ENCODE assay signal across 15 mouse cellular contexts in the genomic region with DNA sequence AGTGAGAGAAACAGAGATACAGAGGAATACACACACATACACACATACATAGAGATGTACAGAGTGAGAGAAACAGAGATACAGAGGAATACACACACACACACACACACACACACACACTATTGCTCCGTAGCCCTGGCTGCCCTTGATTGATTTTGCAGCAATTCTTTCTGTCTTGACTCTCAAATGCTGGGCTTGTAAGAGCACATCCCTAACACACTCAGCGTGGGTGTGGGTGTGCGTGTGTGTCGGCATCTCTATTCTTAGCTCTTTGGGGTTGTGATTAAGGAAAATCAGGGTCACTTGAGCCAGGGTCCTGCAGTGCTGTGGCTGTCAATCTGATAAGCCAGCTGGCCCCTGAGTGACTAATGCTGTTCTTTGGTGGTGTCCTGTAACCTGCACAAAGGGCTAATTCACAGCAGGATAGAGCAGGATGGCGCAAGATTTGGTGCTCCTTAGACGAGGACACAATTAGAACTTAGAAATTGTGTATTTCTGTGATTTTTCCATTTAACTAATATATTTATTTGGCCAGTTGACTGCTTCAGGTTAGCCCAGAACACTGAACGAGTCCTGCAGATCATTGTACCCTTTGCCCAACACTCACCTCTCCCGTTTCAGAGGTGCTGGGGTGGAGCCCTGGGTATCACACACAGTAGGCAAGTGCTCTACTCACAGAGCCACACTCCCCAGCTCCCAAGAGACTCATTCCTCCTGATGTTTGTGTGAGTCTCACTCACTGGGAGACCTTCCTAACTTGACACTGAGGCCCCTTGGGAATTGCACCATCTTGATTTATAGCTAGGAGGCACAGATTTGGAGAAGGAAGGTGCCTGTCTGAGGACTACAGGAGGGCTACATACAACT. TPM values are rescaled to one million over a fixed set of nuclear protein-coding genes. Genes with fewer than 3 reads are reported as not detected.
DNase-seq lines count a peak whose midpoint lies in the region; ATAC-seq lines count a peak whose summit lies in the region.
"Had no signal": no experiment of that assay in that cellular context is flagged by ENCODE, and none has a peak within 500 bp of the region (broad histone marks: within the 10 kb centered on the region; RNA-seq: fewer than 3 reads in every experiment).

No protein-coding gene starts in this region.

- no peak overlapping the region; the same call in 1 of the 2 replicates for H3K4me2 ChIP-seq in heart, embryonic 14.5 days (ENCODE audit: low read length)
- no peak overlapping the region for H3K4me2 ChIP-seq in neural tube, embryonic 12.5 days (replicated peaks)
- H3K4me2 ChIP-seq in neural tube, embryonic 13.5 days, result no peak overlapping the region
- H3K4me2 ChIP-seq: limb, embryonic 12.5 days; lung, embryonic 14.5 days had no signal

- H3K9ac ChIP-seq in heart, embryonic 14.5 days (ENCODE audit: low read length), result peak overlapping the region; percentile 46; the same call in 1 of the 2 replicates
- 0 out of 2 replicates have a peak overlapping the region, but pooled peaks have one; percentile 3 for H3K9ac ChIP-seq in neural tube, embryonic 12.5 days
- peak overlapping the region; percentile 42; the same call in 1 of the 2 replicates for H3K9ac ChIP-seq in neural tube, embryonic 13.5 days
- H3K9ac ChIP-seq: limb, embryonic 12.5 days had no signal

- peak; percentile 62 to 63 for DNase-seq in cerebellum, postnatal 14 days
- DNase-seq in cerebellum, adult 18-20 months, result no peak
- no peak for DNase-seq in heart, postnatal 10 days
- DNase-seq in neural tube, embryonic 10.5 days (ENCODE audit: extremely low spot score, low spot score), result no peak
- no peak for DNase-seq in adrenal gland, postnatal 25 days
- DNase-seq: heart, postnatal 36 days; kidney, adult 18-20 months; kidney, postnatal 36 days; layer of hippocampus, postnatal 36 days; lung, embryonic 14.5 days had no signal

- no peaks in the 10 kb centered on the region for H3K36me3 ChIP-seq in heart, embryonic 14.5 days (ENCODE audit: control insufficient read depth, insufficient read depth, low read length)
- no peaks in the 10 kb centered on the region for H3K36me3 ChIP-seq in neural tube, embryonic 12.5 days
- H3K36me3 ChIP-seq in neural tube, embryonic 13.5 days, result no peaks in the 10 kb centered on the region
- H3K36me3 ChIP-seq: limb, embryonic 12.5 days had no signal

- H3K27me3 ChIP-seq in heart, embryonic 14.5 days (ENCODE audit: control insufficient read depth, insufficient read depth, low read length), result no peaks in the 10 kb centered on the region
- no peaks in the 10 kb centered on the region for H3K27me3 ChIP-seq in neural tube, embryonic 12.5 days (replicated peaks)
- H3K27me3 ChIP-seq in neural tube, embryonic 13.5 days, result no peaks in the 10 kb centered on the region
- H3K27me3 ChIP-seq: limb, embryonic 12.5 days had no signal

- H3K27ac ChIP-seq in heart, embryonic 14.5 days (replicated peaks in 1 of 2; ENCODE audit: control insufficient read depth in 1 of 2, insufficient read depth in 1 of 2, low read depth in 2 of 2, low read length in 2 of 2), result no peak overlapping the region; a peak in 2 of 4 replicates
- H3K27ac ChIP-seq in neural tube, embryonic 12.5 days, result no peak overlapping the region
- peak overlapping the region; percentile 68 for H3K27ac ChIP-seq in neural tube, embryonic 13.5 days (replicated peaks)
- H3K27ac ChIP-seq: limb, embryonic 12.5 days had no signal

- no peak for ATAC-seq in heart, embryonic 14.5 days (ENCODE audit: insufficient number of reproducible peaks, insufficient read depth, low FRiP score, low read depth)
- ATAC-seq in neural tube, embryonic 12.5 days (ENCODE audit: low FRiP score, low read depth), result no peak
- ATAC-seq in neural tube, embryonic 13.5 days (ENCODE audit: low read depth), result no peak

- intact Hi-C loops in heart, postnatal 10 days (cut with DNase I), result no loop called here

- H3K9me3 ChIP-seq in heart, embryonic 14.5 days (ENCODE audit: control insufficient read depth, low read length), result no peaks in the 10 kb centered on the region
- no peaks in the 10 kb centered on the region for H3K9me3 ChIP-seq in neural tube, embryonic 12.5 days
- no peaks in the 10 kb centered on the region for H3K9me3 ChIP-seq in neural tube, embryonic 13.5 days
- H3K9me3 ChIP-seq: limb, embryonic 12.5 days; megakaryocyte, embryonic 14.5 days had no signal

- H3K4me3 ChIP-seq in heart, embryonic 14.5 days (ENCODE audit: control insufficient read depth in 1 of 2, insufficient read depth in 1 of 2, low read depth in 1 of 2, low read length in 2 of 2), result no peak overlapping the region
- H3K4me3 ChIP-seq in neural tube, embryonic 12.5 days, result no peak overlapping the region
- H3K4me3 ChIP-seq in neural tube, embryonic 13.5 days, result no peak overlapping the region
- H3K4me3 ChIP-seq: limb, embryonic 12.5 days had no signal

- 46% methylated on average over 8 of the region's 8 CpGs for WGBS in heart, embryonic 14.5 days
- 62% methylated on average over 8 of the region's 8 CpGs for WGBS in neural tube, embryonic 12.5 days
- 57% methylated on average over 8 of the region's 8 CpGs for WGBS in neural tube, embryonic 13.5 days

- H3K4me1 ChIP-seq in heart, embryonic 14.5 days (ENCODE audit: control insufficient read depth in 2 of 2, insufficient read depth in 2 of 2, low read length in 2 of 2), result peaks cover 27 to 31% of the 10 kb centered on the region in 2 experiments
- H3K4me1 ChIP-seq in neural tube, embryonic 12.5 days, result peaks cover 18% of the 10 kb centered on the region
- H3K4me1 ChIP-seq in neural tube, embryonic 13.5 days (replicated peaks), result peaks cover 30% of the 10 kb centered on the region

RNA-seq across cellular contexts. Expression of gene Cdkn1a, which starts 27.4 kb away (rescaled TPM):
- 51.7 and 57.7 TPM in 2 replicates for polyA plus RNA-seq in heart, embryonic 14.5 days (2014; fragmentation: Nextera tagmentation; extraction: Ambion mirVana)
- total RNA-seq in heart, postnatal 10 days (2021), result 100 to 1,000 TPM in 1 of 2 experiments, 10 to 100 TPM in 1; 46.2 to 180 TPM
- polyA plus RNA-seq in neural tube, embryonic 12.5 days (2016; fragmentation: Nextera tagmentation; extraction: Ambion mirVana), result 34.8 and 41.6 TPM in 2 replicates
- 47.2 and 51.0 TPM in 2 replicates for polyA plus RNA-seq in neural tube, embryonic 13.5 days (2015; fragmentation: Nextera tagmentation; extraction: Ambion mirVana)
- total RNA-seq in adrenal gland, postnatal 25 days (2021), result 8.9 and 23.4 TPM in 2 replicates

RNA-seq across cellular contexts. Expression of gene Srsf3, which starts 30.9 kb away (rescaled TPM):
- 340 and 357 TPM in 2 replicates for polyA plus RNA-seq in heart, embryonic 14.5 days (2014; fragmentation: Nextera tagmentation; extraction: Ambion mirVana)
- total RNA-seq in heart, postnatal 10 days (2021), result 100 to 1,000 TPM; 152 to 159 TPM
- 642 and 679 TPM in 2 replicates for polyA plus RNA-seq in neural tube, embryonic 12.5 days (2016; fragmentation: Nextera tagmentation; extraction: Ambion mirVana)
- polyA plus RNA-seq in neural tube, embryonic 13.5 days (2015; fragmentation: Nextera tagmentation; extraction: Ambion mirVana), result 513 and 586 TPM in 2 replicates
- 119 and 172 TPM in 2 replicates for total RNA-seq in adrenal gland, postnatal 25 days (2021)

RNA-seq across cellular contexts. Expression of gene Rab44, which starts 50.6 kb away (rescaled TPM):
- polyA plus RNA-seq in heart, embryonic 14.5 days (2014; fragmentation: Nextera tagmentation; extraction: Ambion mirVana), result 0.23 and 0.36 TPM in 2 replicates
- under 1 TPM; 0.34 to 0.87 TPM for total RNA-seq in heart, postnatal 10 days (2021)
- polyA plus RNA-seq in neural tube, embryonic 12.5 days (2016; fragmentation: Nextera tagmentation; extraction: Ambion mirVana), result 0.30 and 0.42 TPM in 2 replicates
- 0.11 TPM in 1 of 2 replicates, not detected in the other for polyA plus RNA-seq in neural tube, embryonic 13.5 days (2015; fragmentation: Nextera tagmentation; extraction: Ambion mirVana)
- 0.30 and 0.86 TPM in 2 replicates for total RNA-seq in adrenal gland, postnatal 25 days (2021)
- total RNA-seq: layer of hippocampus, postnatal 36 days had no signal

RNA-seq across cellular contexts. Expression of gene Stk38, which starts 55.6 kb away (rescaled TPM):
- polyA plus RNA-seq in heart, embryonic 14.5 days (2014; fragmentation: Nextera tagmentation; extraction: Ambion mirVana), result 68.0 and 70.3 TPM in 2 replicates
- 10 to 100 TPM; 53.0 to 57.2 TPM for total RNA-seq in heart, postnatal 10 days (2021)
- polyA plus RNA-seq in neural tube, embryonic 12.5 days (2016; fragmentation: Nextera tagmentation; extraction: Ambion mirVana), result 148 and 157 TPM in 2 replicates
- 113 and 116 TPM in 2 replicates for polyA plus RNA-seq in neural tube, embryonic 13.5 days (2015; fragmentation: Nextera tagmentation; extraction: Ambion mirVana)
- 79.5 TPM in 2 replicates for total RNA-seq in adrenal gland, postnatal 25 days (2021)

Comparison
In these comparisons a context has a peak if more than half of its experiments do, and no peak if none do; other contexts are left out.
1. DNase-seq: peak in cerebellum, postnatal 14 days (2 of 2); none in cerebellum, adult 18-20 months (0 of 2), heart, postnatal 10 days (0 of 2), neural tube, embryonic 10.5 days (single experiment) and adrenal gland, postnatal 25 days (single experiment).
2. Peak in every context shown above with its lines, with median percentiles within 50 percentile points of each other: H3K9ac ChIP-seq.